Mouse (Mus musculus): ENCODE measurements around the gene Taar8c. TPM values are rescaled to one million over a fixed set of nuclear protein-coding genes. Genes with fewer than 3 reads are reported as not detected.
A peak's percentile ranks its signal among the peaks of the same experiment; 100 is the strongest.
"Not testable (repeated sequence)": the region's sequence is repeated elsewhere in the genome, so short reads cannot be mapped to it uniquely, and the experiment has no call there.

The Taar8c gene
- not detected in 2 replicates for polyA plus RNA-seq (2012; rRNA removed)

GRCm38 (mm10) chr10:24101812-24102211 is at the start of gene Taar8c:
Gene Taar8c (minus strand): TSS chr10:24101912.
- DNase-seq (ENCODE audit: low read depth), result not testable (repeated sequence)

- TF ChIP-seq CTCF (IDR thresholded peaks at IDR 0.05; ENCODE audit: borderline replicate concordance, extremely low read depth, insufficient read depth, insufficient read length) (no peak), POLR2A (IDR thresholded peaks at IDR 0.05; ENCODE audit: borderline replicate concordance, extremely low read depth, insufficient read depth, insufficient read length, poor library complexity, severe bottlenecking) (no peak)
- DNase-seq (ENCODE audit: low read depth), result no peak
Measured at GRCm38 (mm10) chr10:24150086-24150485, 48.4 kb upstream of the Taar8c start.

DNA sequence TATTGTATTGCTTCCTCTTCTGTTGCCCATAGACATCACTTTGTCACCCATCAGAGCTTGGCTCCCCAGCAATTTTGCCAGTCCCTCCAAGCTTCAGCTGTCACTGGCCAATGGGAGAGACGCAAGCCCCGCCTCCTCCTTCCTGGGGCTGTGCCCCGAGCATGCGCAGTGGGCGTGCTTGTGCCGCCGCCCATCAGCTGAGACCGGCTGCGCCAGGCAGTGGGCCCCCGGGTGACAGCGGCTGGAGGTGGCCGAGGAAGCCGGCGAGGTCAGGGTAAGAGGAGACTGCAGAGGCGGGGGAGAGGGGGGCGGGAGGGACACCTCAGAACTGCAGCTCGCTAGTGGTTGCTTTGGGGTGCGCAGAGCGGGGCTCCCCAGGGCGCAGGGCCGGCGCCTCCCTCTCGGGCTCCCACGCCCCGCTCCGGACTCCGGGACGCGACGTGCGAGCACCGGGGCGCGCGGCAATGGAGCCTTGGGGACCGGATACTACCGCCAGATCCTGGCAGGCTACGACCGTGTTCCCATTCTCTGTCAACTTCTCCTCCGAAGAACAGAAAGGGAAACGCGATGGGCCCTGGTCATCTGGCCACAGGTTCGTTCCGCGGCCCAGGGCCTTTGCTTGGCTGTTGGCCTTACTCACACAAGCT is 47.5 kb upstream of the Taar8c start, which contains the start of gene Stx7:
TSS of gene Stx7 (plus strand) at position 168 of the 647 bp plus-strand sequence.
- DNase-seq (ENCODE audit: low read depth), result peak; percentile 96
- no peak for TF ChIP-seq CTCF (IDR thresholded peaks at IDR 0.05; ENCODE audit: borderline replicate concordance, extremely low read depth, insufficient read depth, insufficient read length)
- peak; percentile 81 for TF ChIP-seq POLR2A (IDR thresholded peaks at IDR 0.05; ENCODE audit: borderline replicate concordance, extremely low read depth, insufficient read depth, insufficient read length, poor library complexity, severe bottlenecking)

- no peak for DNase-seq (ENCODE audit: low read depth)
- no peak for TF ChIP-seq POLR2A (IDR thresholded peaks at IDR 0.05; ENCODE audit: borderline replicate concordance, extremely low read depth, insufficient read depth, insufficient read length, poor library complexity, severe bottlenecking)
- no peak for TF ChIP-seq CTCF (IDR thresholded peaks at IDR 0.05; ENCODE audit: borderline replicate concordance, extremely low read depth, insufficient read depth, insufficient read length)
Measured at GRCm38 (mm10) chr10:24142735-24143134, 41.0 kb upstream of the Taar8c start.

- DNase-seq (ENCODE audit: low read depth), result no peak
- TF ChIP-seq CTCF (IDR thresholded peaks at IDR 0.05; ENCODE audit: borderline replicate concordance, extremely low read depth, insufficient read depth, insufficient read length), result no peak
- no peak for TF ChIP-seq POLR2A (IDR thresholded peaks at IDR 0.05; ENCODE audit: borderline replicate concordance, extremely low read depth, insufficient read depth, insufficient read length, poor library complexity, severe bottlenecking)
Measured at GRCm38 (mm10) chr10:24138623-24139261, 37.0 kb upstream of the Taar8c start.

- no peak for DNase-seq (ENCODE audit: low read depth)
Measured at GRCm38 (mm10) chr10:24134071-24134645, 32.4 kb upstream of the Taar8c start.

DNA sequence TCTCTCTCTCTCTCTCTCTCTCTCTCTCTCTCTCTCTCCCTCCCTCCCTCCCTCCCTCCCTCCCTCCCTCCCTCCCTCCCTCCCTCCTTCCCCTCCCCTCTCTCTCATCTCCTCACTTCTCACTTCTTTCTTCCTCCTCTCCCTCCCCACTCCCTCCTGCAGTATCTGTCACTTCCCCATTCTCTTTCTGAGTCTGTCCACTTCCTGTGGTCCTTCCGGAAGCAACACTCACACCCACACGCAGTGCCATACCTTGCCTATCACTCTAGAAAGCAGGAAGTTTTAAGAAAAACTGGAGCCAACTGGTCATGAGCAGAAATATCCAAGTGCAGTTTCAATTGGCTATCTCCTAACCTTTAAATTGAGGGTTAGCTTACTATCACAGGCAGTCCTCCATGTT is 31.4 kb upstream of the Taar8c start:
- no peak for DNase-seq (ENCODE audit: low read depth)
- TF ChIP-seq CTCF (IDR thresholded peaks at IDR 0.05; ENCODE audit: borderline replicate concordance, extremely low read depth, insufficient read depth, insufficient read length) (no peak), POLR2A (IDR thresholded peaks at IDR 0.05; ENCODE audit: borderline replicate concordance, extremely low read depth, insufficient read depth, insufficient read length, poor library complexity, severe bottlenecking) (no peak)

More at GRCm38 (mm10) chr10:24134071-24134645, 32.4 kb upstream of the Taar8c start:
- TF ChIP-seq POLR2A (IDR thresholded peaks at IDR 0.05; ENCODE audit: borderline replicate concordance, extremely low read depth, insufficient read depth, insufficient read length, poor library complexity, severe bottlenecking), result no peak
- no peak for TF ChIP-seq CTCF (IDR thresholded peaks at IDR 0.05; ENCODE audit: borderline replicate concordance, extremely low read depth, insufficient read depth, insufficient read length)

DNA sequence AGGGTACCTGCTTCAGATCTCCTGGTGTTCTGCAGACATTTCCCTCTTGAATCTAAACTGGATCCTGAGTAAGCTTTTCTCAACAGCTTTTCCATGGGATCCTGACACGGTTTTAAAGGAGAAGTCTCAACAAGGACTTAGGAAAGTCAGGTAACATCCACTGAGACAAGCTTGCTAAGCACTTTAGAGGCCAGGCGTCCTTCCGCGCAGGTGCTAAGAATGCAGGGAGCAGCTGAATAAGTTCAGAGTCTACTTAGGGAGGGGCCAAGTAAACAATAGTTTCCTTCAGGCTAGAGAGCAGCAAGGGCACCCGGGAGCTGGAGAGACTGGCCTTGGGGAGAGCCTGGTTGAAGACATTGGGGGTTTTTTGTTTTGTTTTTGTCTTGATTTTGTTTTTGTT is 30.6 kb upstream of the Taar8c start:
- DNase-seq (ENCODE audit: low read depth), result peak; percentile 12
- TF ChIP-seq POLR2A (IDR thresholded peaks at IDR 0.05; ENCODE audit: borderline replicate concordance, extremely low read depth, insufficient read depth, insufficient read length, poor library complexity, severe bottlenecking) (no peak), CTCF (IDR thresholded peaks at IDR 0.05; ENCODE audit: borderline replicate concordance, extremely low read depth, insufficient read depth, insufficient read length) (no peak)

GRCm38 (mm10) chr10:24131451-24132262 is 29.9 kb upstream of the Taar8c start:
- no peak for TF ChIP-seq POLR2A (IDR thresholded peaks at IDR 0.05; ENCODE audit: borderline replicate concordance, extremely low read depth, insufficient read depth, insufficient read length, poor library complexity, severe bottlenecking)
- peak; percentile 43; the same call in 1 of the 2 replicates for TF ChIP-seq CTCF (IDR thresholded peaks at IDR 0.05; ENCODE audit: borderline replicate concordance, extremely low read depth, insufficient read depth, insufficient read length)
- DNase-seq (ENCODE audit: low read depth), result peak; percentile 93

- TF ChIP-seq POLR2A (IDR thresholded peaks at IDR 0.05; ENCODE audit: borderline replicate concordance, extremely low read depth, insufficient read depth, insufficient read length, poor library complexity, severe bottlenecking) (no peak), CTCF (IDR thresholded peaks at IDR 0.05; ENCODE audit: borderline replicate concordance, extremely low read depth, insufficient read depth, insufficient read length) (peak; percentile 64; the same call in 1 of the 2 replicates)
- DNase-seq (ENCODE audit: low read depth), result peak; percentile 77
Measured at GRCm38 (mm10) chr10:24111116-24111778, 9.5 kb upstream of the Taar8c start.

DNA sequence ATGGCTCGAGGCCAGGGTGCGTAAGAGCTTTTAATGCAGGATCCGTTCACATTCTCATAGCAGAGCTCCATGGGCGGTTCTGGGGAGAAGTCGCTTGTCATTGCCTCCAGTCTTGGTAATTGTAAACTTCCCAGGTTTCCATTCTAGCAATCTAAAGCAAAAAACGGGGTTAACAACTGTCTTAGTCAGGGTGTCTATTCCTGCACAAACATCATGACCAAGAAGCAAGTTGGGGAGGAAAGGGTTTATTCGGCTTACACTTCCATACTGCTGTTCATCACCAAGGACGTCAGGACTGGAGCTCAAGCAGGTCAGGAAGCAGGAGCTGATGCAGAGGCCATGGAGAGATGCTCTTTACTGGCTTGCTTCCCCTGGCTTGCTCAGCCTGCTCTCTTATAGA is 7.7 kb upstream of the Taar8c start, which contains the start of gene Taar9:
TSS of gene Taar9 (minus strand) at position 101 of the 400 bp plus-strand sequence.
- DNase-seq (ENCODE audit: low read depth), result not testable (repeated sequence)
